Mouse (Mus musculus) forebrain, embryonic 16.5 days (tissue): ENCODE results near the gene Polr1b. TPM values are rescaled to one million over a fixed set of nuclear protein-coding genes. Genes with fewer than 3 reads are reported as not detected.

Experiments used
- ATAC-seq: fragments of 200-750 bp; cut with Nextera tagmentation; 2 replicates; pipeline ENCODE4 v1.8.0; 2017; ENCODE audit warnings: mild to moderate bottlenecking, moderate library complexity
- H3K27ac ChIP-seq: fragments of 300-500 bp; sonication (generic); 2 replicates; pipeline ENCODE4 v1.5.1; 2014; ENCODE audit warnings: low read length, control low read depth
- H3K27me3 ChIP-seq: fragments of 300-500 bp; sonication (generic); replicated peaks from 2 replicates; pipeline ENCODE4 v1.6.1; 2014; ENCODE audit warnings: low read length; ENCODE audit not compliant: control insufficient read depth, insufficient read depth
- H3K36me3 ChIP-seq: fragments of 300-500 bp; sonication (generic); 2 replicates; pipeline ENCODE4 v1.6.1; 2014; ENCODE audit not compliant: control insufficient read depth, insufficient read depth
- H3K4me1 ChIP-seq: fragments of 300-500 bp; sonication (generic); replicated peaks from 2 replicates; pipeline ENCODE4 v1.6.1; 2014; ENCODE audit warnings: low read length; ENCODE audit not compliant: control insufficient read depth, insufficient read depth
- H3K4me2 ChIP-seq: fragments of 300-500 bp; sonication (generic); 2 replicates; pipeline ENCODE4 v1.6.1; 2014; ENCODE audit warnings: mild to moderate bottlenecking, low read length, control low read depth
- H3K4me3 ChIP-seq: fragments of 300-500 bp; sonication (generic); replicated peaks from 2 replicates; pipeline ENCODE4 v1.5.1; 2014; ENCODE audit warnings: mild to moderate bottlenecking, low read length, control low read depth
- H3K9ac ChIP-seq: fragments of 300-500 bp; sonication (generic); replicated peaks from 2 replicates; pipeline ENCODE4 v1.6.1; 2014; ENCODE audit warnings: low read depth, low read length, control low read depth
- H3K9me3 ChIP-seq: fragments of 300-500 bp; sonication (generic); 2 replicates; pipeline ENCODE4 v1.6.1; 2016; ENCODE audit warnings: low read length; ENCODE audit not compliant: control insufficient read depth
- WGBS: fragments of 180-500 bp; shearing (Covaris S2); extraction: QIAGEN DNeasy Blood & Tissue Kit; methylation state at CpG from one replicate; pipeline ENCODE4 v1.1.7; 2014; 5-methylcytosine and 5-hydroxymethylcytosine counted together
- polyA plus RNA-seq: library from polyadenylated mRNA; unstranded; fragments of >200 nt; fragmentation: Nextera tagmentation; extraction: Ambion mirVana; gene quantifications from 2 replicates; pipeline ENCODE4 v1.2.1, GENCODE M21; 2015

The Polr1b gene
- polyA plus RNA-seq, 1 experiment from 2014 or later: 19.1 TPM

- no peaks in the 10 kb centered on the region for H3K9me3 ChIP-seq
- no peak overlapping the region for H3K27ac ChIP-seq
- 0 out of 2 replicates have a peak, but pooled peaks cover 7% of the 10 kb centered on the region for H3K36me3 ChIP-seq
- H3K4me2 ChIP-seq: no peak overlapping the region
- H3K27me3 ChIP-seq: no peaks in the 10 kb centered on the region
- H3K4me3 ChIP-seq: no peak overlapping the region
- no peak overlapping the region for H3K9ac ChIP-seq
- WGBS: 88% methylated on average over 3 of the region's 3 CpGs
- ATAC-seq: no peak
- peaks cover 27% of the 10 kb centered on the region for H3K4me1 ChIP-seq
Observed at GRCm38 (mm10) chr2:129070296-129070695, 30.5 kb upstream of the Polr1b start.

- Histone ChIP-seq H3K4me2 (no peak overlapping the region), H3K4me1 (no peaks in the 10 kb centered on the region), H3K36me3 (peaks cover 24% of the 10 kb centered on the region), H3K27ac (no peak overlapping the region), H3K27me3 (no peaks in the 10 kb centered on the region), H3K9me3 (no peaks in the 10 kb centered on the region), H3K4me3 (no peak overlapping the region), H3K9ac (no peak overlapping the region)
- WGBS: 91% methylated on average over 3 of the region's 3 CpGs
- ATAC-seq: no peak
Observed at GRCm38 (mm10) chr2:129078313-129078712, 22.5 kb upstream of the Polr1b start.

- ATAC-seq: no peak
- Histone ChIP-seq H3K9me3 (no peaks in the 10 kb centered on the region), H3K36me3 (peaks cover 24% of the 10 kb centered on the region), H3K27ac (no peak overlapping the region), H3K4me3 (no peak overlapping the region), H3K27me3 (no peaks in the 10 kb centered on the region), H3K9ac (no peak overlapping the region), H3K4me1 (no peaks in the 10 kb centered on the region), H3K4me2 (no peak overlapping the region)
- 91% methylated on average over 2 of the region's 2 CpGs for WGBS
Observed at GRCm38 (mm10) chr2:129079194-129079593, 21.6 kb upstream of the Polr1b start.

- Histone ChIP-seq H3K4me2 (no peak overlapping the region), H3K36me3 (peaks cover 24% of the 10 kb centered on the region), H3K9ac (no peak overlapping the region), H3K9me3 (no peaks in the 10 kb centered on the region), H3K4me1 (no peaks in the 10 kb centered on the region), H3K4me3 (no peak overlapping the region), H3K27me3 (no peaks in the 10 kb centered on the region), H3K27ac (no peak overlapping the region)
- ATAC-seq: no peak
- 75% methylated on average over 13 of the region's 13 CpGs for WGBS
Observed at GRCm38 (mm10) chr2:129081097-129081496, 19.7 kb upstream of the Polr1b start.

GRCm38 (mm10) chr2:129083514-129083913 lies 17.3 kb upstream of the Polr1b start:
- Histone ChIP-seq H3K4me2 (no peak overlapping the region), H3K4me3 (no peak overlapping the region), H3K27ac (no peak overlapping the region), H3K9ac (no peak overlapping the region), H3K36me3 (peaks cover 16% of the 10 kb centered on the region), H3K4me1 (no peaks in the 10 kb centered on the region), H3K27me3 (no peaks in the 10 kb centered on the region), H3K9me3 (no peaks in the 10 kb centered on the region)
- no peak for ATAC-seq
- WGBS: 91% methylated on average over 5 of the region's 5 CpGs

GRCm38 (mm10) chr2:129084959-129085358 lies 15.8 kb upstream of the Polr1b start:
- Histone ChIP-seq H3K4me1 (no peaks in the 10 kb centered on the region), H3K9me3 (no peaks in the 10 kb centered on the region), H3K36me3 (peaks cover 8% of the 10 kb centered on the region), H3K9ac (no peak overlapping the region), H3K4me2 (no peak overlapping the region), H3K4me3 (no peak overlapping the region), H3K27ac (no peak overlapping the region), H3K27me3 (no peaks in the 10 kb centered on the region)
- ATAC-seq: no peak
- WGBS: 55% methylated on average over 2 of the region's 2 CpGs

GRCm38 (mm10) chr2:129087520-129087919 lies 13.3 kb upstream of the Polr1b start:
- 90% methylated on average over 1 of the region's 1 CpGs for WGBS
- H3K4me3 ChIP-seq: no peak overlapping the region
- no peak overlapping the region for H3K4me2 ChIP-seq
- no peaks in the 10 kb centered on the region for H3K9me3 ChIP-seq
- ATAC-seq: no peak
- no peak overlapping the region for H3K9ac ChIP-seq
- H3K4me1 ChIP-seq: no peaks in the 10 kb centered on the region
- no peaks in the 10 kb centered on the region for H3K27me3 ChIP-seq
- peaks cover 5% of the 10 kb centered on the region; the same call in 1 of the 2 replicates for H3K36me3 ChIP-seq
- no peak overlapping the region for H3K27ac ChIP-seq

GRCm38 (mm10) chr2:129090370-129090769 lies 10.4 kb upstream of the Polr1b start:
- 74% methylated on average over 4 of the region's 4 CpGs for WGBS
- Histone ChIP-seq H3K9me3 (no peaks in the 10 kb centered on the region), H3K4me1 (no peaks in the 10 kb centered on the region), H3K36me3 (peaks cover 9% of the 10 kb centered on the region; the same call in 1 of the 2 replicates), H3K4me3 (no peak overlapping the region), H3K4me2 (no peak overlapping the region), H3K27ac (no peak overlapping the region), H3K27me3 (no peaks in the 10 kb centered on the region), H3K9ac (no peak overlapping the region)
- ATAC-seq: no peak

GRCm38 (mm10) chr2:129092810-129093209 lies 8.0 kb upstream of the Polr1b start:
- H3K27ac ChIP-seq: no peak overlapping the region
- no peak overlapping the region for H3K4me3 ChIP-seq
- H3K4me2 ChIP-seq: no peak overlapping the region
- no peaks in the 10 kb centered on the region for H3K4me1 ChIP-seq
- no peaks in the 10 kb centered on the region for H3K27me3 ChIP-seq
- H3K9me3 ChIP-seq: no peaks in the 10 kb centered on the region
- WGBS: 93% methylated on average over 12 of the region's 12 CpGs
- H3K36me3 ChIP-seq: peaks cover 9% of the 10 kb centered on the region; the same call in 1 of the 2 replicates
- no peak for ATAC-seq
- no peak overlapping the region for H3K9ac ChIP-seq
